Mouse (Mus musculus) hindbrain, embryonic 10.5 days (tissue): Measurements from ENCODE around the gene Adamts2. TPM values are rescaled to one million over a fixed set of nuclear protein-coding genes. Genes with fewer than 3 reads are reported as not detected.

Experiments used
- DNase-seq: peaks from one replicate; pipeline ENCODE4 v3.0.0-alpha.2; 2017; ENCODE audit warnings: low spot score
- H3K27ac ChIP-seq: fragments of 300-500 bp; sonication (generic); 2 replicates; pipeline ENCODE4 v1.5.1; 2016; ENCODE audit warnings: mild to moderate bottlenecking, moderate library complexity
- H3K27me3 ChIP-seq: fragments of 300-500 bp; sonication (generic); 2 replicates; pipeline ENCODE4 v1.6.1; 2016; ENCODE audit warnings: mild to moderate bottlenecking; ENCODE audit not compliant: poor library complexity, insufficient read depth, severe bottlenecking
- H3K36me3 ChIP-seq: fragments of 300-500 bp; sonication (generic); 2 replicates; pipeline ENCODE4 v1.6.1; 2016; ENCODE audit warnings: mild to moderate bottlenecking, moderate library complexity
- H3K4me1 ChIP-seq: fragments of 300-500 bp; sonication (generic); replicated peaks from 2 replicates; pipeline ENCODE4 v1.6.1; 2016; ENCODE audit warnings: mild to moderate bottlenecking
- H3K4me3 ChIP-seq: fragments of 300-500 bp; sonication (generic); 2 replicates; pipeline ENCODE4 v1.5.1; 2016; ENCODE audit warnings: mild to moderate bottlenecking, moderate library complexity
- H3K9me3 ChIP-seq: fragments of 300-500 bp; sonication (generic); 2 replicates; pipeline ENCODE4 v1.6.1; 2016; ENCODE audit warnings: mild to moderate bottlenecking, moderate library complexity
- WGBS: fragments of 180-500 bp; shearing (Covaris S2); methylation state at CpG from one replicate; pipeline ENCODE4 v1.1.7; 2016; 5-methylcytosine and 5-hydroxymethylcytosine counted together
- polyA plus RNA-seq: library from polyadenylated mRNA; unstranded; fragments of >200 nt; fragmentation: Nextera tagmentation; extraction: Ambion mirVana; gene quantifications from 2 replicates; pipeline ENCODE4 v1.2.1, GENCODE M21; 2016

The Adamts2 gene
- polyA plus RNA-seq, 1 experiment from 2014 or later = 2.8 TPM

GRCm38 (mm10) chr11:50630462-50630861 lies 28.6 kb downstream of the Adamts2 start:
- Histone ChIP-seq H3K4me3 (no peak overlapping the region), H3K4me1 (peaks cover 7% of the 10 kb centered on the region; the same call in 1 of the 2 replicates), H3K27ac (no peak overlapping the region), H3K9me3 (no peaks in the 10 kb centered on the region), H3K27me3 (no peaks in the 10 kb centered on the region), H3K36me3 (no peaks in the 10 kb centered on the region)
- no peak for DNase-seq
- WGBS = 79% methylated on average over 2 of the region's 2 CpGs

- 61% methylated on average over 4 of the region's 4 CpGs for WGBS
- no peaks in the 10 kb centered on the region for H3K9me3 ChIP-seq
- no peaks in the 10 kb centered on the region for H3K27me3 ChIP-seq
- DNase-seq = no peak
- no peak overlapping the region for H3K4me3 ChIP-seq
- peaks cover 4% of the 10 kb centered on the region; the same call in 1 of the 2 replicates for H3K4me1 ChIP-seq
- H3K36me3 ChIP-seq = no peaks in the 10 kb centered on the region
- no peak overlapping the region for H3K27ac ChIP-seq
Measured at GRCm38 (mm10) chr11:50632270-50632669, 30.4 kb downstream of the Adamts2 start.

- DNase-seq = no peak
- H3K27ac ChIP-seq = no peak overlapping the region
- H3K4me1 ChIP-seq = peaks cover 4% of the 10 kb centered on the region; the same call in 1 of the 2 replicates
- H3K9me3 ChIP-seq = no peaks in the 10 kb centered on the region
- no peak overlapping the region for H3K4me3 ChIP-seq
- no peaks in the 10 kb centered on the region for H3K27me3 ChIP-seq
- no peaks in the 10 kb centered on the region for H3K36me3 ChIP-seq
- WGBS = 79% methylated on average over 2 of the region's 2 CpGs
Measured at GRCm38 (mm10) chr11:50635051-50635590, 33.2 kb downstream of the Adamts2 start.

GRCm38 (mm10) chr11:50637026-50637425 lies 35.1 kb downstream of the Adamts2 start:
- Histone ChIP-seq H3K4me1 (peaks cover 4% of the 10 kb centered on the region; the same call in 1 of the 2 replicates), H3K9me3 (no peaks in the 10 kb centered on the region), H3K27ac (no peak overlapping the region), H3K36me3 (no peaks in the 10 kb centered on the region), H3K4me3 (no peak overlapping the region), H3K27me3 (no peaks in the 10 kb centered on the region)
- 94% methylated on average over 11 of the region's 11 CpGs for WGBS
- no peak for DNase-seq

GRCm38 (mm10) chr11:50638197-50638867 lies 36.4 kb downstream of the Adamts2 start:
- 91% methylated on average over 13 of the region's 13 CpGs for WGBS
- no peaks in the 10 kb centered on the region for H3K4me1 ChIP-seq
- H3K4me3 ChIP-seq = no peak overlapping the region
- H3K27ac ChIP-seq = no peak overlapping the region
- no peaks in the 10 kb centered on the region for H3K9me3 ChIP-seq
- no peaks in the 10 kb centered on the region for H3K27me3 ChIP-seq
- no peaks in the 10 kb centered on the region for H3K36me3 ChIP-seq
- DNase-seq = no peak

GRCm38 (mm10) chr11:50638868-50639220 lies 37.0 kb downstream of the Adamts2 start:
- no peaks in the 10 kb centered on the region for H3K9me3 ChIP-seq
- 93% methylated on average over 3 of the region's 3 CpGs for WGBS
- no peak for DNase-seq
- no peaks in the 10 kb centered on the region for H3K4me1 ChIP-seq
- no peaks in the 10 kb centered on the region for H3K36me3 ChIP-seq
- H3K27me3 ChIP-seq = no peaks in the 10 kb centered on the region
- no peak overlapping the region for H3K27ac ChIP-seq
- H3K4me3 ChIP-seq = no peak overlapping the region

- H3K4me3 ChIP-seq = no peak overlapping the region
- no peaks in the 10 kb centered on the region for H3K36me3 ChIP-seq
- 0 out of 2 replicates have a peak, but pooled peaks cover under 1% of the 10 kb centered on the region for H3K9me3 ChIP-seq
- no peak overlapping the region for H3K27ac ChIP-seq
- H3K4me1 ChIP-seq = no peaks in the 10 kb centered on the region
- no peak for DNase-seq
- H3K27me3 ChIP-seq = no peaks in the 10 kb centered on the region
- WGBS = 93% methylated on average over 3 of the region's 3 CpGs
Measured at GRCm38 (mm10) chr11:50642583-50642982, 40.7 kb downstream of the Adamts2 start.

- Histone ChIP-seq H3K4me1 (no peaks in the 10 kb centered on the region), H3K27ac (no peak overlapping the region), H3K36me3 (no peaks in the 10 kb centered on the region), H3K4me3 (no peak overlapping the region), H3K9me3 (peaks cover 10% of the 10 kb centered on the region; the same call in 1 of the 2 replicates), H3K27me3 (no peaks in the 10 kb centered on the region)
- WGBS = 91% methylated on average over 4 of the region's 4 CpGs
- DNase-seq = no peak
Measured at GRCm38 (mm10) chr11:50646148-50646547, 44.3 kb downstream of the Adamts2 start.

GRCm38 (mm10) chr11:50648143-50648807 lies 46.4 kb downstream of the Adamts2 start:
- Histone ChIP-seq H3K36me3 (no peaks in the 10 kb centered on the region), H3K4me3 (no peak overlapping the region), H3K27ac (no peak overlapping the region), H3K27me3 (no peaks in the 10 kb centered on the region), H3K4me1 (no peaks in the 10 kb centered on the region), H3K9me3 (peaks cover 10% of the 10 kb centered on the region; the same call in 1 of the 2 replicates)
- DNase-seq = no peak
- 86% methylated on average over 4 of the region's 4 CpGs for WGBS

GRCm38 (mm10) chr11:50650037-50650436 lies 48.2 kb downstream of the Adamts2 start:
- Histone ChIP-seq H3K4me3 (no peak overlapping the region), H3K27me3 (no peaks in the 10 kb centered on the region), H3K4me1 (no peaks in the 10 kb centered on the region), H3K36me3 (no peaks in the 10 kb centered on the region), H3K27ac (no peak overlapping the region), H3K9me3 (peaks cover 10% of the 10 kb centered on the region; the same call in 1 of the 2 replicates)
- no peak for DNase-seq
- 91% methylated on average over 2 of the region's 2 CpGs for WGBS

- Histone ChIP-seq H3K9me3 (no peaks in the 10 kb centered on the region), H3K36me3 (no peaks in the 10 kb centered on the region), H3K27ac (no peak overlapping the region), H3K4me3 (no peak overlapping the region), H3K4me1 (no peaks in the 10 kb centered on the region), H3K27me3 (no peaks in the 10 kb centered on the region)
- WGBS = 87% methylated on average over 9 of the region's 9 CpGs
- no peak for DNase-seq
Measured at GRCm38 (mm10) chr11:50653746-50654431, 52.0 kb downstream of the Adamts2 start.

- Histone ChIP-seq H3K4me1 (no peaks in the 10 kb centered on the region), H3K27ac (no peak overlapping the region), H3K9me3 (no peaks in the 10 kb centered on the region), H3K36me3 (no peaks in the 10 kb centered on the region), H3K27me3 (no peaks in the 10 kb centered on the region), H3K4me3 (no peak overlapping the region)
- no peak for DNase-seq
- 88% methylated on average over 6 of the region's 6 CpGs for WGBS
Measured at GRCm38 (mm10) chr11:50658826-50659225, 56.9 kb downstream of the Adamts2 start.

GRCm38 (mm10) chr11:50662176-50662575 lies 60.3 kb downstream of the Adamts2 start:
- WGBS = 91% methylated on average over 3 of the region's 3 CpGs

More at GRCm38 (mm10) chr11:50662176-50662575, 60.3 kb downstream of the Adamts2 start:
- Histone ChIP-seq H3K27me3 (no peaks in the 10 kb centered on the region), H3K4me3 (no peak overlapping the region), H3K36me3 (no peaks in the 10 kb centered on the region), H3K4me1 (no peaks in the 10 kb centered on the region), H3K27ac (no peak overlapping the region), H3K9me3 (no peaks in the 10 kb centered on the region)
- no peak for DNase-seq
